Mouse (Mus musculus): Measurements from ENCODE around the gene Mkln1.

GRCm38 (mm10) chr6:31445258-31445657 is 46.7 kb downstream of the Mkln1 start:
- TF ChIP-seq GATA1 (IDR thresholded peaks at IDR 0.05; ENCODE audit: borderline replicate concordance, low read length) = no peak
- TF ChIP-seq FLI1 (IDR thresholded peaks at IDR 0.05; ENCODE audit: low read length) = no peak

Data from megakaryocyte, embryonic 14.5 days (primary cell).